Mouse (Mus musculus) olfactory bulb, adult 2 months (tissue): Measurements from ENCODE around the gene Nupl1.

Source experiments
- CTCF ChIP-seq: fragments of 200-500 bp; IDR thresholded peaks from 2 replicates; pipeline ENCODE4 v1.5.1; 2012; ENCODE audit warnings: low read depth, mild to moderate bottlenecking, low read length, moderate library complexity; ENCODE audit not compliant: insufficient read depth
- POLR2A ChIP-seq: fragments of 200-500 bp; IDR thresholded peaks from 2 replicates; pipeline ENCODE4 v1.6.1; 2012; ENCODE audit warnings: mild to moderate bottlenecking, low read depth, low read length, moderate library complexity; ENCODE audit not compliant: insufficient read depth

GRCm38 (mm10) chr14:60148893-60149292 lies 102.3 kb downstream of the Nupl1 start:
- TF ChIP-seq CTCF (no peak), POLR2A (no peak)
